Mouse (Mus musculus) heart, adult 18-20 months (tissue): ENCODE measurements around the gene Slc22a23. TPM values are rescaled to one million over a fixed set of nuclear protein-coding genes. Genes with fewer than 3 reads are reported as not detected.
A peak's percentile ranks its signal among the peaks of the same experiment; 100 is the strongest.

Experiments
- DNase-seq, 2 experiments: peaks; one replicate each; pipeline ENCODE4 v3.0.0; 2021 to 2022; ENCODE audit warnings: mixed read lengths in 1 of 2
- total RNA-seq, 2 experiments: library from RNA; stranded (reverse); gene quantifications; 2 replicates each; pipeline ENCODE4 v1.2.3; 2021

Gene Slc22a23
- total RNA-seq, 2 experiments from 2014 or later, result 10.3 to 13.7 TPM

DNA sequence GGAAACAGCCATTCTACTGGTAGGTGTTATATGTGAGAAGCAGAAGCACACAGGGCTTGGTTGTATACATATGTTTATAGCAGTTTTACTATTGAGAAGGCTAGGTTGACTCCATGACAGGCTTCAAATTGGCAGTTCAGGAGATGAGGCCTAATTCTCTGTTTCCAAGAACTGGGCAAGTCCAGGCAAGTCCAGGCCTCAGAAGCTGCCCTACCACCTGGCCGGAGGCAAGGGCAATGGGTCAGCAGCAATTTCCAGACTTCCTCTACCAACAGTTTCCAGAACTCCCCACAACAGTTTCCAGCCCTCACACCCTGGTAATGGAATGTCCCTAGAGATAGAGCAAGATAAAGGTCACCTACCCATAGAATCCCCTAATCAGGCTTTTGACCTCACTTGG is 185.1 kb downstream of the Slc22a23 start:
- DNase-seq, result no peak

DNA sequence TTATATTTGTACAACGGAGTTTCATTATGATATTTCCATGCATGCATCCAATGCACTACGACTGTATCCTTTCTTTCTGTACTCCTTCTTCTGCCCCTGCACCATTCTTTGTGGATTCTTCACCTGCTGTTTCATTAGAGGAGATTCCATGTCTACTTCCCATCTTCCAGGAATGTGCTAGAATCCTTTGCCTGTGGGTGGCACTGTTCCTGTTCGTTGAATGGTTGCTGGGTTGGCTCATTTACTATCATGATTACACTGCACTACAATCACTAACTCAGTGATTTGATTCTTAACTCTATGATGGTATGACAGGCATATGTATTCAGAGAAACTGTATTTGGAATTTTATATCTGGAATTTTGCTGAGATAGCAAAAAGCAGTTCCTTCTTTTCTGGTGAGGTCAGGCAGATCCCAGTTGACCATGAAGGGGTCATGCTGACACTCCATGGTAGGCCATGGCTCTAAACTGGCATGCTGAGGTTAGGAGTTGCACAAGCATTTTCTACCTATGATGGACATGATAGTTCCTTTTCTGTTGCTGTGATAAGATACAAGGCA is 187.3 kb downstream of the Slc22a23 start:
- no peak for DNase-seq

DNA sequence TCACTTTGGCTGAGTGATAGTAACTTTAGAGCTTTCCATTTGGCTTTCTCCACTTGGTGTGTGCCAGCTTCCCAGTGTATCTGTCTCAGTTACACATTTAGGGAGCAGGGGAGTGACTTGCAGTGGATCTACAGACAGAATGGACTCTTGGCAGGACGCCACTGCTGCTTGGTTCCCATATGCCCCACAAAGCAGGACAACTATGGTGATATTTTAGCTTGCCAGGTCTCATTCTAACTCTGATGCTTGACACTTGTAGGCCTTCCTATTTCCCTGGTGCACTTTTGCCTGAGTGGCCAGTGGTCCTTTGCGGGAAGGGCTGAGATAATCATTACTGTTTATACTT is 188.2 kb downstream of the Slc22a23 start:
- DNase-seq, result no peak

DNA sequence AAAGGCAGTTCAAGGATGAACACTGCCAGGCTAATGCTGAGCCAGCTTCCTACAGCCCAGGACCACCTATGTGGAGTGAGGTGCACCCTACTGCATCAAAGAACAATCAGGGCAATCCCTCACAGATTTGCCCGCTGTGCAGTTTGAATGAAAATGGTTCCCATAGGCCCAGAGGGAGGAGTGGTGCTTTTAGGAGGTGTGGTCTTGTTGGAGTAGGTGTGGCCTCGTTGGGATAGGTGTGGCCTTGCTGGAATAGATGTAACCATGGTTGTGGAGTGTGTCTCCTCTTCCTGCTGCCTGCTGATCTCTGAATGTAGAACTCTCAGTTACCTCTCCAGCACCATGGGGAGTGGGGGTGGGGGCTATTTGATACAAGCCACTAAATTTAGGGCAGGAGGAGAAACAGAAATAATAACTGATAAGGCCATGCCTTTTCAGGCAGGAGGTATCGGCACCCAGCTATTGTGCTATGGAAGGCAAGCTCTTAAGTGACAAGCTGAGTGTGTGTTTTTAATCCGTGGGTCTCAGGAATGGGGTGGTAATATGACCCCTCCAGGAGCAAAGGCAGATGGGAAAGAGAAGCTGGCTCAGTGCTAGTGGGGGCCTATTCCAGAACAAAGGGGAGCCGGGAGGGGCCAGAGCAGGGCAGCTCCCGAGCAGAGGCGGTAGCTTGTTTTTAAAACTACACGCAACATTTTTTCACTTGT is 188.7 kb downstream of the Slc22a23 start:
- no peak for DNase-seq

DNA sequence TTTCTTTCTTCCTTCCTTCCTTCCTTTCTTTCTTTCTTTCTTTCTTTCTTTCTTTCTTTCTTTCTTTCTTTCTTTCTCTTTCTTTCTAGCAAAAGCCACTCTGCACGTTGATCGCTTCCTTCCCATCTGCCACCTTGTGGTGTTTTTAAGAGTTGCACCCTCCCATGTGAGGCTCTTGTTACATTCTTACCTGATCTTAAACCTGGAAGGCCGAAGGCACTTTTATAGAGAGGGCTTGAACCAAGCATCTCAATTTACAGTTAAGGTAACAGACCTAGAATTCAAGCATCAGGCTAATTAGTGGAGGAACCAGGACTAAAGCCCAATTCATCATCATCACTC is 190.1 kb downstream of the Slc22a23 start:
- DNase-seq, result peak; percentile 68 to 85

DNA sequence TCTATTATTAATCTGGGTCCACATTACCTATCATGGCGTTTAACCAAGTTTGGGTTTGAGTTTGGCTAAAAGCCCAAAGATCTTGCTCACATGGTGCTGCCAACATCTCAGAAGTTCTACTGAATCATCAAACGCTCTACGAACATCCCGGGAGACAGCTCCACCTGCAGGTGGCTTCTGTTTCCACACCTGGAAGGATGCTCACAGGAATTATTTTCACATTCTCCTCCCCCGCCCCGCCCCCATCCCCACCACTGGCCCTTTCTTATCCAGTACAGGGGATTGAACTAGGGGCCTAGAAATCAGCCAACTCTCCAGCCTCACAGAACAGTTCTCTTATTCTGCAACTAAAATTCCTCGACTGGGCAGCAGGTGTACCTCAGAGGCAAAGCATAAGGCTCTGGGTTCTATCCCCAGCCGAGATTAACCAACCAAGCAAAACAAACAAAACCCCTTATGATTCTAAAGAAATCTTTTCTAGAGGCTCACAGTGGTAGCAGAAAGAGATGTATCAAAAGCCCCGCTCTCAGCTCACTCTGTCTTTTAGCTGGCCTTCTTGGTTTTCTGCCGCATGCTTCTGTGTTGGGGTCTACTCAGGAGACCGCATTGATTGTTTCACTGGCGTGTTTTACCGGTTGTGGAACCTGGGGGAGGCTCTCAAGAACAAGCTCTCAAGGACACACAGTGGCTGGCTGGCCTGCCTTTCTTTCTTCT is 190.6 kb downstream of the Slc22a23 start:
- peak; percentile 79 to 85 for DNase-seq

DNA sequence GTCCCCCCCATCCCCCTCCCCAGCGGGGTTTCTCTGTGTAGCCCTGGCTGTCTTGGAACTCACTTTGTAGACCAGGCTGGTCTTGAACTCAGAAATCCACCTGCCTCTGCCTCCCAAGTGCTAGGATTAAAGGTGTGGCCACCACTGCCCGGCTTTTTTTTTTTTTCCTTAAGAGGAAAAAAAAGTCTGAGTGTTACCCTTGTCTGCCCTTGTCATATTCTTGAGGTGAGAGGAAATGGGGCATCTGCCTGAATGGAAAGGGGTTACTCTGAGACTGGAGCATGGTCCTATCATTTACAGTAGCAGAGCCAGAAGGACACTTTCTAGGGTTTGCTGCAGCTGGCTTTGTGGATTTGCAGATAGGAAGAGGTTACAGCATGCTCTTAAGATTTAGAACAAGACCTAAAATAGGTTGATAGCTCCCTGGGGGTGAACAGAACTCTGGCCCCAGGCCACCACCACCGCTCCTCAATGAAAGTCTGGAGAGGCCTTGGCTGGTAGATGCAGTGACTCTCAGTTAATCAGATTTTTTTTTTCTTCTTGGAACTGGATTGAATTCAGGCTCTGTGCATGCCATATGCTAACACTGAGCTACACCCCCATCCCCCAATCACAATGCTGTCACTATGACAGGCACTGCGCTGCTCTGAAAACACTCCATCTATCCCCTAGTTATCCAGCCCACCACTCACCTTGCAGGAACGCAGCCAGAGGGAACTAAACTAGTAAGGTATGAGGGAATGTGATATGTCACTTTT is 191.5 kb downstream of the Slc22a23 start:
- DNase-seq, result peak; percentile 37 to 63

DNA sequence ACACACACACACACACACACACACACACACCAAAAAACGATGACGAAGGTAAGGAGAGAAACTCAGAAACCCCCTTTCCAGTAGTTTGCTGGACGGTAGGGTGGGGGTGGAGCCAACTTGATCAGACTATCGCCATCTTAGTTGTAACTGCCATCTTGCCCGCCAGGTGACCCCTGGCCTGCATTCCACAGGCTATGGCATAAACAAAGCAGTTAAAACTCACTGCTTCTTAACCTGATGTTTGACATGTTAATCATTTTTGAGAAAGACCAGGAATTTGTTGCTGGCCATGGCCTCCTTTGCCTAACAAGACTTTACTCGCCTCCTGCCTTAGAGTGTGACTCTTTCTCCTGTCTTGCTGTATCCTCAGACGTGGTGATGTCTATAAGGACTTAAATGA is 192.3 kb downstream of the Slc22a23 start:
- DNase-seq, result no peak

DNA sequence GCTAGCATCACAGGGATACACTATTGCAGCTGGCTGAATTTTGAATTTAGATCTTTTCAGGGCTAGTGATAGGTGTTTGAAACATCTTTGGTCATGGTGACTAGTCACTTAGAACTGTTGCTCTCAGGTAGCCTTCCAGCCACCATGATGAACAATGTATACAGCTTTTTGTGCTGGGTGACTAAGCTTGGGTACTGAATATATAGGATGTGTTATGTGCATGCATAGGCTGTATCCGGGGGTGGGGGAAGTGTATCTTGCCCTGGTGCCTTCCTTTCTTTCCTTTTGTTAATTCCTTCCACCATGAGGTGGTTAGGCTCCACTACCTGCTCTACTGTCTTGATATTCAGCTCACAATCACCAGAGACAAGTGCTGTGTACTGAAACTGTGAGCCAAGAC is 193.6 kb downstream of the Slc22a23 start:
- no peak for DNase-seq

DNA sequence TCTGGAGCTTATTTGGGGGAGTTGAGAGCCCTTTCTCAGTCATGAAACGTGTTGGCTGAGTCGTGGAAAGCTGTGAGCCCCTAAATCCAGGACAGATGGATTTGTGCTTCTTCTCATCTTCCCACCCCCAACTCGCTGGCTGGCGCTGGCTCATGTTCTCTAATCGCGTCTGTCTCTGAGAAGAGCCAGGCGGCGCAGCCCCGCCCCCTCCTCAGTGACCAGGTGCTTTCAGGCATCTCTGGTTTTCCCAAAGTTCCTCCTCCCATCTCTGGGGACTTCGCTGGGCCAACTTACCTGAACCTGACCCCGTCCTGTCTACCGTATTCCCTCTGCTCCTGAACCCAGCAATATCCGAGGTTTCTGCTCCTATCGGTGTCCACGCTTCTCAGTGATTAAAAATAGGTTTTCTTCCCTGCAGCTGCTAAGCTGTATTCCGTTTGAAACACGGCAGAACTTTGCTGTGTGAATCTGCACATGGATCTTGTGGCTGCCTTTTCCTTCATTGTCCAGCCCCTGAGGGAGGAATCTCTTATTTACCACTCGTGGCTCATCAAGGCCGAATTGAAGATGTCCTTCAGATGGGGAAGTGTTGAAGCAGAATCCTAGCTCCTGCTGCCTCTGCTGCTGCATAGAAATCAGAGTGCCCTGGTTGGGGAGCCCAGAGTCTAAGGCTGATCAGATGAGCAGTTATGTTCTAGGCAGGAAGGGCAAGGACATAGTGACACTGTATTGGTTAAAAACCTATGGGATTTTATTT is 194.5 kb downstream of the Slc22a23 start:
- peak in 1 of 2 experiments; percentile 29 for DNase-seq

DNA sequence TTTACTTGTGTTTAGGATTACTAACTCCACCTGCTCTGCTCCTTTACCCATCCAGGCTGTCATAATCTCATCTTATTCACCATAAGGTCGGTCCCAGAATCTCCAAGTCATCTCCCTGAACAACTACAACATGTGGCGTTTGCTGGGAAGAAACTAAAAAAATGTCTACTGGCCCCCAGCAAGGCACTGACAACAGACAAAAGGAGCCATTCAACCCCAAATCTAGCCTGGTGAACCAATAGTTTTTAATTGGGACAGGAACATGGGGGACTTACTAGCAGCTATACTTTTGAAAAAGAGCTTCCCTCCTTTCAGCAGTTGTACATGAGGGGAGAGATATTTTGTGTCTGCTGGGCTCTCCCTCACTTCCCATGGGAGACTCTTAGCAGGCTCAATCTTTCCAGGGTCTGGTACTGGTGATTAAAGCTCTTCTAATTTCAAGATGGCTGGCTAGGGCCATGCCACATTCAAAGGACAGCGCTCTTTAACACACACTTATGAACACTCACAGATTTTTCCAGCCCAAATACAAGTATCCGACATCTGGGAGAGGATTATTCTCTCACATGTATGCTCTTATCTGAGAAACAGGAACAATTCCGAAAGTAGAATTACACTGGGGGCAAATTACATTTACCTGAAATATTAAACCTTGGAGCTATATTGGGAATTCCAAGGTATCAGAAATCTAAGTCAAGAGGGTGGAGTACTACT is 195.4 kb downstream of the Slc22a23 start:
- no peak for DNase-seq

DNA sequence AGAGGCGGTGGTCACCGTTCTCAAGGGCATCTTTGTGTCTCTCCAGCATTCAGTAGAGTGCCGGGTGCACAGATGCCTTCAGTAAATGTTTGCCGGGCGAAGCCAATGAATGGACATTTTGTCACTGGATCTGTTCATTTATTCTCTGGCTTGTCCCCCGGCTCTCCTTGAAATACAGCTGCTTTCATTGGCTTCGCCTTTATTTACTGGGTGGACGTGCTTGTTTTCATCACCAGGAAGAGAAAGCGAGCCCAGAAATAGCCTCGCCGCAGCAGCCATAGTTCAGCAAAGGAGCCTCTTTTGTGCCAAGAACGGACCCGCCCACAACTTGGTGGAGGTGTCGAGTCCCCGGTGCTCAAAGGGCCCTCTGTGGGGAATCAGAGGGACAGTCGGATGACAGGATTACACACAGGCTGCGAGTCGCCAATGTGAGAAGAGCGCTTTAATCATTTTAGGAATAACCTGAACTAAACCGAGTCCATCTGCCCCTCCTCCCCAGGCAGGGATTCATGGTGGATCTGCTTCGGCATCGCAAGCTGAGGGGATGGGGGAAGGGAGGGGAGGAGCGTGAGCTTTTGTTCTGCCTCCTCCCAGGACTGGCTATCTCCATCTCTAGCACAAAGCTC is 196.1 kb downstream of the Slc22a23 start:
- peak; percentile 86 to 88 for DNase-seq

DNA sequence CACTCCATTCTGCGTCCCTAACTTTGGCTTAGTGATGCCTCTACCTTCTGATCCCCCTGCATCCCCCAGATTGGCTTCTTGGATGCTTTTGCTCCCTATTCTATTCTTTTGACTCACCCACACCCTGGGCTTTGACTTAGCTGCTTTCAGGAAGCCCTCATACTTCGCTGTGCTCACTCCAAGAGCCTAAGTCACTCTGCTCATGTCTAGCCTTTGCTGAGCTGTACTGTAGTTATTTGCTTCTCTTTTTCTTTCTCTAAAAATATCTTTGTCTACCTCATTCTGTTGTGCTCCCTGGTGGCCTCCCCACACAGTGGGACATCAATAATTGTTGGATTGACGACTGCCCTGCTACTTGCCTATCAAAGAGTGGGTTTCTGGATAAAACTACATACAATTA is 196.8 kb downstream of the Slc22a23 start:
- DNase-seq, result no peak

DNA sequence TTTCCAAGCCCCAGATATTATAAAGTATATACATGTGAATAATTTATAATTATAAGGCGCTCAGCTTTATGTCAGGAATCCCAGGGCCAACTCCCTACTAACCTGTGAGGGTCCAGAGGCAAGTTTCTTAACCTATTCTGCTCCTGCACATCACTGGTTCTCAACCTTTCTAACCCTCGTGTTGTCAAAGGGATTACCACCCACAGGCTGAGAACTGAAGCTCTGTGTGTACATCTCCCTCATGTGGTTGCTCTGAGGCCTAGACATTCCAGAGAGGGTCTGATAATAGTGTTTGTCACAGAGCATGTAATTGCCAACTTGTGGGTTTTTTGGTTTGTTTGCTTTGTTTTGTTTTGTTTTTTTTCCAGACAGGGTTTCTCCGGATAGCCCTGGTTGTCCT is 198.1 kb downstream of the Slc22a23 start:
- no peak for DNase-seq

DNA sequence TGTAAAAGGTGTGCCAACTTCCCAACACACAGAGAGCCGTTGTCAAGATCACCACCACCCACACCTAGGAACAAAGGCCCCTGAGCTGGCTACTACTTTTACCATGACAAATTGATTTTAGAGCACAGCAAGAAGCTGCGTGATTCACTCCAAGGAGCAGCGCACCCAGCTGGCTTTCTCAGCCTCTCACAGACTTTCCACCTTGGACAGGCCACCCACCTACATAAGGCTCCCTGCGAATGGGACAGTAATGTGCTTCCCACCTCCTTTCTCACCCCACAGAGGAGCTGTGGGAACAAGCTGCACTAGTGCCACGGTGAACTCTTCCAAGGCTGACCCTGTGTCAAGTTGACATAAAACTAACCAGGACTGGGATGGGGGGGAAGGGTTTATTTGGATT is 201.6 kb downstream of the Slc22a23 start:
- DNase-seq, result no peak

DNA sequence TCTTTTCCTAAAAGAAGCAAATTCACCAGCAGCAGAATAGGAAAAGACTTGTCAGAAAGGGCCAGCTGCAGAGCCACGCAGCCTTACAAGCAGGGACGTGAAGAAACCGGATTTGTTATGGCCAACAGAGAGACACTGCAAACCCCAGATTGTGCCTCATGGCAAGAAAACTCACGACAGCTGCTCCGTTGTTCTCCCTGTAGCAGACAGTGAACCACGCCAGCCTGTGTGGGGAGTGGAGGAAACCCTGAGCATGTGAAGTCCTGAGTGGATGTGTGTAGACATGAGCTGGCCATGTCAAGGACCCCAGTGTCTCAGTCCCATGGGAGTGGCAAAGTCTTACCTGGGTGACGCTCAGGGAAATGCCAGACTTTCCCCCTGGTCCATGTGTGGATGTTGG is 208.4 kb downstream of the Slc22a23 start:
- peak; percentile 34 to 43 for DNase-seq

DNA sequence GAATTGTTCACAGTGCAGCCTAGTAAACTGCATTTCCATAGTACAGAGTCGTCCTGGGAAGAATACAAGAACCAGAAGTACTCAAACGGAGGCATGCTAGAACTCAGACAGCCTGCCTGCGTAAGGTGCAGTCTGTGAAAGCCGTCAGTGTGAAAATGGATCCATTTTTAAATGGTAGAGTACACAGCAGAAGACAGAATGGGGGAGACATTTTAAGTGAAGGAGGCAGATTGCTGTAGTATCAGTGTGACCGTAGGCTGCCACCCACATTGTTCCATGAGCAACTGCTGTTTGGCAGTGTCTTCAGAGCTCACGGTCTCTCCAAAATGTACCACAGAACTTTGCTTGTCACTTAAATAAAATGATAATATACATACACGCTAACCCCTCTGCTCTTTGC is 210.7 kb downstream of the Slc22a23 start:
- DNase-seq, result no peak

DNA sequence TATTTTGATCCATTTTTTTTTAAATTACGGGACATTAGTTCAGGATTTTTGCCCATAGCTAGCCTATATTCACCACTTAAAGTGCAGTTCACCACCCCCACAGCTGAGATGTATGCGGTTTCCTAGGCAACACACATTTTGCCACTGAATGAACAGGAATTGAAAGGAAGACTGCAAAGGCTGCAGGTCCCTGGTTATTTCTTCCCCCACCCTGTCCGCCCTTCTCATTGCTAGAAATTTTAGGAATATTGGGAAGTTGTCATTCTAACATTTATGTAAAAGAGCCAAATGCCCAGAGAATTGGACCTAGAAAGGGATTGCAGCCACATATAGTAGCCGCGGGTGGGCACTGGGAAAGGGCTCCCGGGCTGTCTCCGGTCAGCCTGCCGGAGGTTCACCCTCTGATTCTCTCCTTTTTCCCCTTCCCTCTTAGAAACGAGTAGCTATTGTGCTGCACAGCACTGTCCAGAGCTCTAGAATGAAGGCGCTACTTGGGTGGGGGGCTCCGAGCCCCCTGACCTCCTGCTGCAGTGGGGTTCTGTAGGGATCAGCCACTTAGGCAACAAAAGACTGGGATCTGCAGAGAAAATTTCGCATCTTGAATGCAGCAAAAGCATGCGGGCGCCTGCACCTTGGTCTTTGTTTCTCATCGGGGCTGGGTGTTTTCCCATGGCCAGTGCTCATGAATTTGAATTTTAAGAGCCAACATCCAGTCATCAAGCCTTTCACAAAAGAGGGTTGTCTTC is 211.5 kb downstream of the Slc22a23 start:
- no peak for DNase-seq

DNA sequence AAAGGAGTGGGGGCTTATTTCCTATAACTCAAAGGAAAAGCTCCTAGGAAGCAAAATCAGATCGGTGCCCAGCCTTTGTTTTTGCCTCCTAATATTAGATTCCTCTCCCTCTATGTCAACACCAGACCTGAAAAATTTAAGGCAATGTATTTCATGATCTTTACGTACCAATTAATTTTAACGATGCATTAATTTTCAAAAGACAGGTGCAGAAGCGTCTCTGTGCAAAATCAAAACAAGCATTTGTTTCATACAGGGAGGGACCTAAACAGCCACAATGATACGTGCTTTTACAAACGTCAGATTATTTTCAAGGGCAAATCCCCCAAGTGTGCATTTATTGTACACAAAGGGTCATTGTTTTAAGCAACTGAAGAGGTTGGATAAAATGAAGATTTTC is 212.1 kb downstream of the Slc22a23 start:
- no peak for DNase-seq

DNA sequence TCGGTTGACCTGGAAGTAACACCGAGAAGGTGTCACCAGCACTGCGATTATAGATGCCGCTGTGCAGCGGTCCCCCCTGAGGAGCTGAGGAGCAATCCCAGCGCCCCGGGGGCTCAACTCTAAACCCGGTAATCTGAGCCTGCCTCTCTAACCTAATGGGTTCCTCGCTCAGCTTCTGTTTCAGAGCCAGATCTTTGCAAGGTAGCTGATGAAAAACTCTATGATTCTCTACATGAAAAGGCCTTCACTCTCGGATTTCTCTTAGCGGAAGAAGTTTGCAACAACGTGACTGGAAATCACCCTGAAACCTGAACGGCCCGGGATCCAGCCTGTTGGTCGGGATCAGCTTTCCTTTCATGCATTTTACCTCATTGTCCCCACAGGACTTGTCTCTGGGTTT is 212.7 kb downstream of the Slc22a23 start:
- no peak for DNase-seq

DNA sequence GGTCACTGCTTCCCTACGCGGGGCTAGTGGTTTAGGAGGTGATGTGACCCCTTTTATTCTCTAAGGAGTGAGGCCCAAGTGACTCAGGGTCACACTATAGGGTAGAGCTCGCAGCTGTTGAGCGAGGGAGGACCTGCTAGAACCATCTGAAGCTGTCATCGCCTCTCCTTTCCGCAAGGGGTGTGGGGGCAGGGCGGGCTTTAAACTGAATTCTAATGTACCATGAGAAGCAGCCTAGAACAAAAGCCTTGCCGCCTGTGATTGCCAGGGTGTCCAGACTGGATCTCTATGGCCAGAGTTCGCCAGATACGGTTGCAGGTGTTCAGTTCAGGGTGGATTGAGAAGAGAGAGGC is 213.3 kb downstream of the Slc22a23 start:
- DNase-seq, result peak; percentile 31 to 38
